Mouse (Mus musculus): Measurements from ENCODE around the gene Acsf2. TPM values are rescaled to one million over a fixed set of nuclear protein-coding genes. Genes with fewer than 3 reads are reported as not detected.
A peak's percentile ranks its signal among the peaks of the same experiment; 100 is the strongest.

Acsf2 gene
- polyA plus RNA-seq, 1 experiment from 2014 or later: 1.6 TPM

- Histone ChIP-seq H3K27me3 (no peaks in the 10 kb centered on the region), H3K9me3 (no peaks in the 10 kb centered on the region), H3K4me2 (no peak overlapping the region), H3K36me3 (no peaks in the 10 kb centered on the region), H3K4me1 (replicated peaks) (no peaks in the 10 kb centered on the region), H3K27ac (no peak overlapping the region), H3K4me3 (no peak overlapping the region), H3K9ac (no peak overlapping the region)
- no peak for ATAC-seq (ENCODE audit: low FRiP score)
Measured at GRCm38 (mm10) chr11:94621458-94621852, 19.8 kb upstream of the Acsf2 start.

GRCm38 (mm10) chr11:94620766-94621457, 19.2 kb upstream of the Acsf2 start:
- Histone ChIP-seq H3K4me1 (replicated peaks) (no peaks in the 10 kb centered on the region), H3K9me3 (no peaks in the 10 kb centered on the region), H3K4me2 (no peak overlapping the region), H3K36me3 (no peaks in the 10 kb centered on the region), H3K9ac (no peak overlapping the region), H3K4me3 (no peak overlapping the region), H3K27me3 (no peaks in the 10 kb centered on the region), H3K27ac (no peak overlapping the region)
- WGBS: 54% methylated on average over 6 of the region's 6 CpGs
- ATAC-seq (ENCODE audit: low FRiP score): no peak

GRCm38 (mm10) chr11:94617646-94618045, 16.0 kb upstream of the Acsf2 start:
- 96% methylated on average over 2 of the region's 2 CpGs for WGBS
- Histone ChIP-seq H3K9me3 (no peaks in the 10 kb centered on the region), H3K4me2 (no peak overlapping the region), H3K36me3 (no peaks in the 10 kb centered on the region), H3K4me3 (no peak overlapping the region), H3K4me1 (replicated peaks) (no peaks in the 10 kb centered on the region), H3K9ac (no peak overlapping the region), H3K27me3 (0 out of 2 replicates have a peak, but pooled peaks cover 2% of the 10 kb centered on the region), H3K27ac (no peak overlapping the region)
- no peak for ATAC-seq (ENCODE audit: low FRiP score)

GRCm38 (mm10) chr11:94615494-94615893, 13.8 kb upstream of the Acsf2 start:
- Histone ChIP-seq H3K9ac (no peak overlapping the region), H3K27me3 (0 out of 2 replicates have a peak, but pooled peaks cover 2% of the 10 kb centered on the region), H3K36me3 (no peaks in the 10 kb centered on the region), H3K4me2 (no peak overlapping the region), H3K4me1 (replicated peaks) (no peaks in the 10 kb centered on the region), H3K27ac (no peak overlapping the region), H3K4me3 (no peak overlapping the region), H3K9me3 (no peaks in the 10 kb centered on the region)
- no peak for ATAC-seq (ENCODE audit: low FRiP score)
- whole genome bisulfite sequencing: 39% methylated on average over 4 of the region's 4 CpGs

GRCm38 (mm10) chr11:94614603-94615002, 12.9 kb upstream of the Acsf2 start:
- no peak for ATAC-seq (ENCODE audit: low FRiP score)
- Histone ChIP-seq H3K36me3 (no peaks in the 10 kb centered on the region), H3K27ac (no peak overlapping the region), H3K4me1 (replicated peaks) (no peaks in the 10 kb centered on the region), H3K27me3 (0 out of 2 replicates have a peak, but pooled peaks cover 2% of the 10 kb centered on the region), H3K4me3 (no peak overlapping the region), H3K4me2 (no peak overlapping the region), H3K9me3 (no peaks in the 10 kb centered on the region), H3K9ac (no peak overlapping the region)
- WGBS: 76% methylated on average over 4 of the region's 4 CpGs

GRCm38 (mm10) chr11:94610744-94611740, 9.4 kb upstream of the Acsf2 start:
- Histone ChIP-seq H3K27ac (no peak overlapping the region), H3K4me1 (replicated peaks) (no peaks in the 10 kb centered on the region), H3K27me3 (0 out of 2 replicates have a peak, but pooled peaks cover 2% of the 10 kb centered on the region), H3K4me3 (no peak overlapping the region), H3K4me2 (no peak overlapping the region), H3K9me3 (no peaks in the 10 kb centered on the region), H3K9ac (no peak overlapping the region), H3K36me3 (no peaks in the 10 kb centered on the region)
- 0 out of 2 replicates have a peak, but pooled peaks have one; percentile 36 for ATAC-seq (ENCODE audit: low FRiP score)
- 61% methylated on average over 4 of the region's 4 CpGs for WGBS

- Histone ChIP-seq H3K4me1 (replicated peaks) (peaks cover 12% of the 10 kb centered on the region), H3K27ac (no peak overlapping the region), H3K9ac (no peak overlapping the region), H3K36me3 (no peaks in the 10 kb centered on the region), H3K4me2 (peak overlapping the region; percentile 72), H3K4me3 (no peak overlapping the region), H3K27me3 (peaks cover 12% of the 10 kb centered on the region; the same call in 1 of the 2 replicates), H3K9me3 (no peaks in the 10 kb centered on the region)
- 70% methylated on average over 11 of the region's 11 CpGs for WGBS
- ATAC-seq (ENCODE audit: low FRiP score): 0 out of 2 replicates have a peak, but pooled peaks have one; percentile 5
Measured at GRCm38 (mm10) chr11:94602356-94602955, 785 bp upstream of the Acsf2 start.

GRCm38 (mm10) chr11:94600447-94600846, 1.2 kb downstream of the Acsf2 start:
- H3K9ac ChIP-seq: no peak overlapping the region
- peaks cover 12% of the 10 kb centered on the region; the same call in 1 of the 2 replicates for H3K27me3 ChIP-seq
- no peak for ATAC-seq (ENCODE audit: low FRiP score)
- H3K4me1 ChIP-seq (replicated peaks): peaks cover 12% of the 10 kb centered on the region
- H3K4me2 ChIP-seq: no peak overlapping the region
- H3K36me3 ChIP-seq: no peaks in the 10 kb centered on the region
- no peak overlapping the region for H3K4me3 ChIP-seq
- 96% methylated on average over 7 of the region's 7 CpGs for WGBS
- H3K27ac ChIP-seq: no peak overlapping the region
- H3K9me3 ChIP-seq: no peaks in the 10 kb centered on the region

GRCm38 (mm10) chr11:94598437-94599120, 3.1 kb downstream of the Acsf2 start:
- peaks cover 12% of the 10 kb centered on the region; the same call in 1 of the 2 replicates for H3K27me3 ChIP-seq
- WGBS: 81% methylated on average over 6 of the region's 6 CpGs
- no peaks in the 10 kb centered on the region for H3K36me3 ChIP-seq
- H3K9ac ChIP-seq: no peak overlapping the region
- H3K4me3 ChIP-seq: no peak overlapping the region
- no peak overlapping the region for H3K4me2 ChIP-seq
- no peak overlapping the region for H3K27ac ChIP-seq
- H3K4me1 ChIP-seq (replicated peaks): peaks cover 12% of the 10 kb centered on the region
- no peak for ATAC-seq (ENCODE audit: low FRiP score)
- no peaks in the 10 kb centered on the region for H3K9me3 ChIP-seq

- Histone ChIP-seq H3K9ac (no peak overlapping the region), H3K4me3 (no peak overlapping the region), H3K4me1 (replicated peaks) (peaks cover 12% of the 10 kb centered on the region), H3K36me3 (no peaks in the 10 kb centered on the region), H3K4me2 (no peak overlapping the region), H3K27me3 (peaks cover 5% of the 10 kb centered on the region; the same call in 1 of the 2 replicates), H3K27ac (no peak overlapping the region), H3K9me3 (no peaks in the 10 kb centered on the region)
- WGBS: 87% methylated on average over 4 of the region's 4 CpGs
- ATAC-seq (ENCODE audit: low FRiP score): no peak
Measured at GRCm38 (mm10) chr11:94597319-94597718, 4.4 kb downstream of the Acsf2 start.

GRCm38 (mm10) chr11:94596311-94596852, 5.3 kb downstream of the Acsf2 start:
- 73% methylated on average over 7 of the region's 7 CpGs for WGBS
- no peaks in the 10 kb centered on the region for H3K9me3 ChIP-seq
- no peak overlapping the region for H3K9ac ChIP-seq

More at GRCm38 (mm10) chr11:94596311-94596852, 5.3 kb downstream of the Acsf2 start:
- no peak overlapping the region for H3K4me2 ChIP-seq
- no peaks in the 10 kb centered on the region for H3K27me3 ChIP-seq
- no peak overlapping the region for H3K4me3 ChIP-seq
- no peaks in the 10 kb centered on the region for H3K36me3 ChIP-seq
- no peak overlapping the region for H3K27ac ChIP-seq
- ATAC-seq (ENCODE audit: low FRiP score): no peak
- H3K4me1 ChIP-seq (replicated peaks): peaks cover 8% of the 10 kb centered on the region
